Mouse (Mus musculus): ENCODE measurements at regions not wholly inside any gene's neighbourhood (a gene's known extent, or its start where the extent isn't known, plus 50 kb on each side); places are given as distances from the start of the nearest gene placed in this dataset.

DNA sequence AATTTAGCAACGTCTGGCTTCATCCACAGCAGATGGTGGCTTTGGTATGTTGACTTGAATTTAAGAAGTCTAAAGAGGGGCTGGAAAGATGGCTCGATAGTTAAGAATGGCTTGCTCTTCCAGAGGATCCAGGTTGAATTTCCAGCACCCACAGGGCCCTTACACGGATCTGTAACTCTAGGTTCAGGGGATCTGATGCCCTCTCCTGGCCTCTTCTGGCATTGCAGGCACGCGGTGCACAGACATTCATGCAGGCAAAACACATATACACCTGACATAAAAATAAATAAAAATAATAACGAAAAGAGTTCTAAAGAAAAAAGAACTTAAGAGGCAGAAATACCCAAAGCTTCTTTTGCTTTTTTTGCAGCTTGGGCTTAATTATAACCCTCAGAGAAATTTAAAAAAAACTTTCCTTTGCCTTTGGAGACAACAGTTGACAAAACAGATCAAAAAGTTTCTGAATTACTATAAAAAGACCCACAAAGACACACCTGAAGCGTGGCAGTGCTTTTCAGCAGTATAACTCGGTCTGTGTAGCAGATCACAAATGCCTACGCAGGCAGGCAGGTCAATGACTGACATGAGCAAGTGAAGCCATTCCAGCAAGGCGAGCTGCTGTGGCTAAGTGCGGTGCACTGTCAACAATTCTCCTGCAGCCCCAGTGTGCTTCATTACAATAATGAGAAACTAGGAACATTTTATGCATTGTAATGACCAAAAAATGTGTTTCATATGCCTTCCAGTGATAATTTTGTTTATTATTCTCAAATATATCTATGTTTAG is 85.5 kb upstream of the Pgrmc2 start:
- Histone ChIP-seq H3K27ac (replicated peaks; ENCODE audit: insufficient read depth, low read depth, low read length) (no peak overlapping the region), H3K4me1 (ENCODE audit: control insufficient read depth, insufficient read depth, low read length) (no peaks in the 10 kb centered on the region), H3K9ac (ENCODE audit: low read depth, low read length) (no peak overlapping the region), H3K27me3 (ENCODE audit: control insufficient read depth, insufficient read depth, low read length) (no peaks in the 10 kb centered on the region), H3K79me2 (ENCODE audit: control insufficient read depth, insufficient read depth, low read length) (no peaks in the 10 kb centered on the region), H3K4me3 (ENCODE audit: insufficient read depth, low read depth, low read length) (no peak overlapping the region), H3K36me3 (ENCODE audit: control insufficient read depth, insufficient read depth, low read length) (no peaks in the 10 kb centered on the region)
- 88% methylated on average over 11 of the region's 11 CpGs for WGBS
- no peak for DNase-seq (ENCODE audit: extremely low read depth, low read depth, low spot score)
- TF ChIP-seq CTCF (IDR thresholded peaks at IDR 0.05; ENCODE audit: low read depth, low read length), result peak; percentile 66
- no peak for TF ChIP-seq POLR2A (IDR thresholded peaks at IDR 0.05; ENCODE audit: extremely low read depth, insufficient read depth, low read length)

- DNase-seq (ENCODE audit: extremely low read depth, low read depth, low spot score), result no peak
- Histone ChIP-seq H3K9ac (ENCODE audit: low read depth, low read length) (no peak overlapping the region), H3K4me1 (ENCODE audit: control insufficient read depth, insufficient read depth, low read length) (no peaks in the 10 kb centered on the region), H3K4me3 (ENCODE audit: insufficient read depth, low read depth, low read length) (no peak overlapping the region), H3K79me2 (ENCODE audit: control insufficient read depth, insufficient read depth, low read length) (no peaks in the 10 kb centered on the region), H3K27ac (replicated peaks; ENCODE audit: insufficient read depth, low read depth, low read length) (no peak overlapping the region), H3K27me3 (ENCODE audit: control insufficient read depth, insufficient read depth, low read length) (no peaks in the 10 kb centered on the region), H3K36me3 (ENCODE audit: control insufficient read depth, insufficient read depth, low read length) (no peaks in the 10 kb centered on the region)
- no peak for TF ChIP-seq CTCF (IDR thresholded peaks at IDR 0.05; ENCODE audit: low read depth, low read length)
- TF ChIP-seq POLR2A (IDR thresholded peaks at IDR 0.05; ENCODE audit: extremely low read depth, insufficient read depth, low read length), result no peak
- 92% methylated on average over 3 of the region's 3 CpGs for WGBS
Measured at GRCm38 (mm10) chr3:41167476-41167875, 84.6 kb upstream of the Pgrmc2 start.

DNA sequence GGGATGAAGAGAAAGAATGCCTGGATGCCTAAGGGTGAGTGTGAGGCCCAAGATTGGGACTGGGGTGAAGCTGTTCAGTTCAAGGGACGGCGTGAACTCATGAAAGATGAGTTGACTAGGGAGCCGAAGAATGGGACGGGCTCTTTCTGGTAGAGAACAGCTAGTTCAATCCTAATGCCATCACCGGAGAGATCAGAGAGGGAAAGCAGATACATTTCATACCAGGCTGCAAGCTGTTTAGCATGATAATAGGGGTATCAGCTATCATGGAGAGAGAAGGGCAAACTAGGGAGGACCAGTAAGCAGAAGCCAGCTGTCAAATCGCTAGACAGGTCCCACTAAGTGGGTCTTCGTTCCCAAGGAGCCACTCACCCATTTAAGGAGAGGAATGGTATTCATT is 81.9 kb upstream of the Pgrmc2 start:
- H3K27ac ChIP-seq (replicated peaks; ENCODE audit: insufficient read depth, low read depth, low read length), result no peak overlapping the region
- H3K9ac ChIP-seq (ENCODE audit: low read depth, low read length), result no peak overlapping the region
- no peak for DNase-seq (ENCODE audit: extremely low read depth, low read depth, low spot score)
- TF ChIP-seq CTCF (IDR thresholded peaks at IDR 0.05; ENCODE audit: low read depth, low read length), result no peak
- no peaks in the 10 kb centered on the region for H3K4me1 ChIP-seq (ENCODE audit: control insufficient read depth, insufficient read depth, low read length)
- 91% methylated on average over 7 of the region's 7 CpGs for WGBS
- H3K79me2 ChIP-seq (ENCODE audit: control insufficient read depth, insufficient read depth, low read length), result no peaks in the 10 kb centered on the region
- H3K27me3 ChIP-seq (ENCODE audit: control insufficient read depth, insufficient read depth, low read length), result no peaks in the 10 kb centered on the region
- H3K4me3 ChIP-seq (ENCODE audit: insufficient read depth, low read depth, low read length), result no peak overlapping the region
- H3K36me3 ChIP-seq (ENCODE audit: control insufficient read depth, insufficient read depth, low read length), result no peaks in the 10 kb centered on the region

DNA sequence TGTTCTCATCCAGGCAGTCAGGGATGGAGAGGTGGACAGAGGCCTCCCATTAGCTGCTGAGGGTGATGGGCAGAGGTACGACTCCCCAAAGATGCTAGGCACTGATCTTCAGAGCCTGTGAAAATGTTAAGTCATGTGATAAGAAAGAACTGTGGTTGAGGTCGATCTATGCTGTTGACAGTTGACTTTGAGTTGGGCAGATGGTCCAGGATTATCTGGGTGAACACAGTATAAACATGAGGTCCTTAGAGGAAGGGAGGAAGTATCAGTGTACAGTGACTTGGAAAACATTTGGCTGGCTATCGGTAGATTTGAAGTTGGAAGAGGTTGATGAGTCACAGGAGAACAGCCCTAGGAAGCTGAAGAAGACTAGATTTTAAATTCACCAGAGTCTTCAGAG is 80.9 kb upstream of the Pgrmc2 start:
- H3K27ac ChIP-seq (replicated peaks; ENCODE audit: insufficient read depth, low read depth, low read length), result no peak overlapping the region
- no peak overlapping the region for H3K9ac ChIP-seq (ENCODE audit: low read depth, low read length)
- TF ChIP-seq POLR2A (IDR thresholded peaks at IDR 0.05; ENCODE audit: extremely low read depth, insufficient read depth, low read length) (no peak), CTCF (IDR thresholded peaks at IDR 0.05; ENCODE audit: low read depth, low read length) (no peak)
- no peaks in the 10 kb centered on the region for H3K36me3 ChIP-seq (ENCODE audit: control insufficient read depth, insufficient read depth, low read length)
- H3K27me3 ChIP-seq (ENCODE audit: control insufficient read depth, insufficient read depth, low read length), result no peaks in the 10 kb centered on the region
- H3K4me3 ChIP-seq (ENCODE audit: insufficient read depth, low read depth, low read length), result no peak overlapping the region
- 58% methylated on average over 3 of the region's 3 CpGs for WGBS
- no peaks in the 10 kb centered on the region for H3K79me2 ChIP-seq (ENCODE audit: control insufficient read depth, insufficient read depth, low read length)
- DNase-seq (ENCODE audit: extremely low read depth, low read depth, low spot score), result no peak
- H3K4me1 ChIP-seq (ENCODE audit: control insufficient read depth, insufficient read depth, low read length), result no peaks in the 10 kb centered on the region

GRCm38 (mm10) chr3:41162514-41162913 is 79.7 kb upstream of the Pgrmc2 start:
- no peaks in the 10 kb centered on the region for H3K4me1 ChIP-seq (ENCODE audit: control insufficient read depth, insufficient read depth, low read length)

GRCm38 (mm10) chr3:41160648-41161047 is 77.8 kb upstream of the Pgrmc2 start:
- no peaks in the 10 kb centered on the region for H3K4me1 ChIP-seq (ENCODE audit: control insufficient read depth, insufficient read depth, low read length)
- no peaks in the 10 kb centered on the region for H3K79me2 ChIP-seq (ENCODE audit: control insufficient read depth, insufficient read depth, low read length)
- TF ChIP-seq CTCF (IDR thresholded peaks at IDR 0.05; ENCODE audit: low read depth, low read length), result peak; percentile 14; the same call in 1 of the 2 replicates
- no peak for TF ChIP-seq POLR2A (IDR thresholded peaks at IDR 0.05; ENCODE audit: extremely low read depth, insufficient read depth, low read length)
- H3K4me3 ChIP-seq (ENCODE audit: insufficient read depth, low read depth, low read length), result no peak overlapping the region
- no peak overlapping the region for H3K27ac ChIP-seq (replicated peaks; ENCODE audit: insufficient read depth, low read depth, low read length)
- H3K36me3 ChIP-seq (ENCODE audit: control insufficient read depth, insufficient read depth, low read length), result no peaks in the 10 kb centered on the region
- no peak for DNase-seq (ENCODE audit: extremely low read depth, low read depth, low spot score)
- H3K27me3 ChIP-seq (ENCODE audit: control insufficient read depth, insufficient read depth, low read length), result no peaks in the 10 kb centered on the region
- no peak overlapping the region for H3K9ac ChIP-seq (ENCODE audit: low read depth, low read length)

More at GRCm38 (mm10) chr3:41162514-41162913, 79.7 kb upstream of the Pgrmc2 start:
- 97% methylated on average over 1 of the region's 1 CpGs for whole genome bisulfite sequencing
- no peaks in the 10 kb centered on the region for H3K79me2 ChIP-seq (ENCODE audit: control insufficient read depth, insufficient read depth, low read length)
- H3K4me3 ChIP-seq (ENCODE audit: insufficient read depth, low read depth, low read length), result no peak overlapping the region
- no peak overlapping the region for H3K9ac ChIP-seq (ENCODE audit: low read depth, low read length)
- no peak overlapping the region for H3K27ac ChIP-seq (replicated peaks; ENCODE audit: insufficient read depth, low read depth, low read length)
- no peak for TF ChIP-seq CTCF (IDR thresholded peaks at IDR 0.05; ENCODE audit: low read depth, low read length)
- no peak for TF ChIP-seq POLR2A (IDR thresholded peaks at IDR 0.05; ENCODE audit: extremely low read depth, insufficient read depth, low read length)
- H3K36me3 ChIP-seq (ENCODE audit: control insufficient read depth, insufficient read depth, low read length), result no peaks in the 10 kb centered on the region
- no peak for DNase-seq (ENCODE audit: extremely low read depth, low read depth, low spot score)
- H3K27me3 ChIP-seq (ENCODE audit: control insufficient read depth, insufficient read depth, low read length), result no peaks in the 10 kb centered on the region
